Mouse (Mus musculus): ENCODE data around the gene Sycp2l. TPM values are rescaled to one million over a fixed set of nuclear protein-coding genes. Genes with fewer than 3 reads are reported as not detected.

The Sycp2l gene
- polyA plus RNA-seq, 1 experiment from 2014 or later: not detected

GRCm38 (mm10) chr13:41206241-41206640 is 92.1 kb downstream of the Sycp2l start:
- ATAC-seq (ENCODE audit: low FRiP score, low TSS enrichment) (no peak), DNase-seq (no peak)
- no peak overlapping the region for H3K4me2 ChIP-seq (ENCODE audit: low read length)
- no peaks in the 10 kb centered on the region for H3K27me3 ChIP-seq (ENCODE audit: control insufficient read depth, insufficient read depth, low read length)
- no peak overlapping the region for H3K27ac ChIP-seq (replicated peaks; ENCODE audit: low read depth, low read length)
- 91% methylated on average over 5 of the region's 5 CpGs for WGBS
- H3K9me3 ChIP-seq (ENCODE audit: control insufficient read depth, low read length): no peaks in the 10 kb centered on the region
- H3K4me1 ChIP-seq (ENCODE audit: control insufficient read depth, insufficient read depth, low read length): peaks cover 10% of the 10 kb centered on the region; the same call in 1 of the 2 replicates
- no peak overlapping the region for H3K4me3 ChIP-seq (replicated peaks; ENCODE audit: low read depth, low read length)
- no peaks in the 10 kb centered on the region for H3K36me3 ChIP-seq (ENCODE audit: control insufficient read depth, insufficient read depth, low read length)
- H3K9ac ChIP-seq (replicated peaks; ENCODE audit: low read length): no peak overlapping the region

DNA sequence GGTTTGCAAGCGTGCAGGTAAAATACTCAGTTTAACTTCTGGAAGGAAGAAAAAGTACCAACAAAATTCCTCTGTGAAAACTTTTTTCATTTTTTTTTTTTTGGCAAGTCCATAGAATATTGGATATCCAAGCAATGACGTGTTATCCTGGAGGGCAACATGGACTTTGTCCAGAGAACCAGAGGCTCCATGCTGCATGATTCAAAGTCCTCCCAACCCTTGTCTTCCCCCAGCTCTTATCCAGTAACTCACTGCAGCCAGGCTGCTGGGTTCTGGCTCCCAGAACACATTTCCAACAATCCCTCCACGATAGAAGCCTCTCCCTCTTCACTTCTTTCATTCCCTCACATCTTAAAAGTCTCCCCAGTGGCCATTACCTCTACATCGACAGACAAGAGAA is 97.2 kb downstream of the Sycp2l start:
- H3K9me3 ChIP-seq (ENCODE audit: control insufficient read depth, low read length): no peaks in the 10 kb centered on the region
- H3K27ac ChIP-seq (replicated peaks; ENCODE audit: low read depth, low read length): no peak overlapping the region
- no peak overlapping the region for H3K4me2 ChIP-seq (ENCODE audit: low read length)
- 85% methylated on average over 4 of the region's 4 CpGs for WGBS
- no peaks in the 10 kb centered on the region for H3K4me1 ChIP-seq (ENCODE audit: control insufficient read depth, insufficient read depth, low read length)
- no peaks in the 10 kb centered on the region for H3K27me3 ChIP-seq (ENCODE audit: control insufficient read depth, insufficient read depth, low read length)
- H3K4me3 ChIP-seq (replicated peaks; ENCODE audit: low read depth, low read length): no peak overlapping the region
- ATAC-seq (ENCODE audit: low FRiP score, low TSS enrichment) (no peak), DNase-seq (no peak)
- no peaks in the 10 kb centered on the region for H3K36me3 ChIP-seq (ENCODE audit: control insufficient read depth, insufficient read depth, low read length)
- H3K9ac ChIP-seq (replicated peaks; ENCODE audit: low read length): no peak overlapping the region

DNA sequence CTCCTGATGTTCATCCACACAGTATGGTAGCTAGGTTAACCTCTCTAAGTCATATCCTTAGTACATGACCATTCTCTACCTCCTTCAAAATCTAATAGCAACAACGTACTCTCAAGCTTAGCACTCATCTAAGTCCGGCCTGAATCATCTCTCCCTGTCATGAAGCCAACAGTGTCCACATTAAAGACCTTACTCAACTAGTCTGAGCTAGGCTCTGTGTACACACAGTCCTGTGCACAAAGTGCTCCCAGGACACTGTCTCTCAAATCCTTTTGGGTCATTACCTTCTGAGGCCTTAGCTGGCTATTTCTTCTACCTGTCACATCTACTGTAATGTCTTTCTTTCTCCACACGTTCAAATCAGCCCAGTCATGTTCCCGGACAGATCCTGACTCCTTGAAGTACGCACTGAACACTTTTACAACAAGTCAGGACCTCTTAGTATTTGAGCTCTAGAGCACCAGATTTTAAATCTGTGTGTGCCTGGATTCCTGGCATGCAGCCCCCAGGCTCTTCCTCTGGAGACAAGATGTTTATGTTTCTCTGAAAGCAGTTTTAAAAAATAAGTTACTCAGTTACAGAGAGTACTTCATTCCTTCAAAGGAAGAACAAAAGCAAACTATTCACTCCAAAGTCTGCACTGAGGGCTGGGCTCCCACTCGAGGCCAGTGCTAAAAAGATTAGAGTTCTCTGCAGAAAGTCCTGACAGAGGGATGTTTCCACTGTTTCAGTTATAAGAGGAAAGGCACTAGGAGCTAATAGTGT is 98.6 kb downstream of the Sycp2l start:
- H3K9me3 ChIP-seq (ENCODE audit: control insufficient read depth, low read length): no peaks in the 10 kb centered on the region
- ATAC-seq (ENCODE audit: low FRiP score, low TSS enrichment) (no peak), DNase-seq (no peak)
- no peaks in the 10 kb centered on the region for H3K36me3 ChIP-seq (ENCODE audit: control insufficient read depth, insufficient read depth, low read length)
- no peaks in the 10 kb centered on the region for H3K27me3 ChIP-seq (ENCODE audit: control insufficient read depth, insufficient read depth, low read length)
- WGBS: 77% methylated on average over 6 of the region's 6 CpGs
- H3K4me1 ChIP-seq (ENCODE audit: control insufficient read depth, insufficient read depth, low read length): no peaks in the 10 kb centered on the region
- H3K9ac ChIP-seq (replicated peaks; ENCODE audit: low read length): no peak overlapping the region
- H3K4me3 ChIP-seq (replicated peaks; ENCODE audit: low read depth, low read length): no peak overlapping the region
- no peak overlapping the region for H3K4me2 ChIP-seq (ENCODE audit: low read length)
- H3K27ac ChIP-seq (replicated peaks; ENCODE audit: low read depth, low read length): no peak overlapping the region

- no peak for ATAC-seq (ENCODE audit: low FRiP score, low TSS enrichment)
- 90% methylated on average over 6 of the region's 6 CpGs for WGBS
- H3K4me2 ChIP-seq (ENCODE audit: low read length): no peak overlapping the region
Observed at GRCm38 (mm10) chr13:41215669-41216068, 101.6 kb downstream of the Sycp2l start.

GRCm38 (mm10) chr13:41216236-41216635 is 102.1 kb downstream of the Sycp2l start:
- Histone ChIP-seq H3K27ac (replicated peaks; ENCODE audit: low read depth, low read length) (no peak overlapping the region), H3K36me3 (ENCODE audit: control insufficient read depth, insufficient read depth, low read length) (no peaks in the 10 kb centered on the region), H3K4me3 (replicated peaks; ENCODE audit: low read depth, low read length) (no peak overlapping the region), H3K9ac (replicated peaks; ENCODE audit: low read length) (no peak overlapping the region), H3K4me1 (ENCODE audit: control insufficient read depth, insufficient read depth, low read length) (peaks cover 9% of the 10 kb centered on the region), H3K27me3 (ENCODE audit: control insufficient read depth, insufficient read depth, low read length) (no peaks in the 10 kb centered on the region), H3K9me3 (ENCODE audit: control insufficient read depth, low read length) (peaks cover 7% of the 10 kb centered on the region; the same call in 1 of the 2 replicates), H3K4me2 (ENCODE audit: low read length) (no peak overlapping the region)
- ATAC-seq (ENCODE audit: low FRiP score, low TSS enrichment) (no peak), DNase-seq (no peak)
- WGBS: 70% methylated on average over 3 of the region's 3 CpGs

More at GRCm38 (mm10) chr13:41215669-41216068, 101.6 kb downstream of the Sycp2l start:
- no peaks in the 10 kb centered on the region for H3K27me3 ChIP-seq (ENCODE audit: control insufficient read depth, insufficient read depth, low read length)
- no peak overlapping the region for H3K4me3 ChIP-seq (replicated peaks; ENCODE audit: low read depth, low read length)
- H3K4me1 ChIP-seq (ENCODE audit: control insufficient read depth, insufficient read depth, low read length): peaks cover 9% of the 10 kb centered on the region
- H3K36me3 ChIP-seq (ENCODE audit: control insufficient read depth, insufficient read depth, low read length): no peaks in the 10 kb centered on the region
- DNase-seq: no peak
- peaks cover 2% of the 10 kb centered on the region; the same call in 1 of the 2 replicates for H3K9me3 ChIP-seq (ENCODE audit: control insufficient read depth, low read length)
- H3K27ac ChIP-seq (replicated peaks; ENCODE audit: low read depth, low read length): no peak overlapping the region
- no peak overlapping the region for H3K9ac ChIP-seq (replicated peaks; ENCODE audit: low read length)

- peak overlapping the region; percentile 80 for H3K4me3 ChIP-seq (replicated peaks; ENCODE audit: low read depth, low read length)
- H3K36me3 ChIP-seq (ENCODE audit: control insufficient read depth, insufficient read depth, low read length): no peaks in the 10 kb centered on the region
- no peak overlapping the region for H3K27ac ChIP-seq (replicated peaks; ENCODE audit: low read depth, low read length)
- DNase-seq: no peak
- H3K27me3 ChIP-seq (ENCODE audit: control insufficient read depth, insufficient read depth, low read length): no peaks in the 10 kb centered on the region
- ATAC-seq (ENCODE audit: low FRiP score, low TSS enrichment): no peak
- peak overlapping the region; percentile 88; the same call in 1 of the 2 replicates for H3K9ac ChIP-seq (replicated peaks; ENCODE audit: low read length)
- H3K9me3 ChIP-seq (ENCODE audit: control insufficient read depth, low read length): peaks cover 17% of the 10 kb centered on the region; the same call in 1 of the 2 replicates
- peak overlapping the region; percentile 57 for H3K4me2 ChIP-seq (ENCODE audit: low read length)
- H3K4me1 ChIP-seq (ENCODE audit: control insufficient read depth, insufficient read depth, low read length): peaks cover 9% of the 10 kb centered on the region
- WGBS: 28% methylated on average over 1 of the region's 1 CpGs
Observed at GRCm38 (mm10) chr13:41219056-41219455, 104.9 kb downstream of the Sycp2l start.

DNA sequence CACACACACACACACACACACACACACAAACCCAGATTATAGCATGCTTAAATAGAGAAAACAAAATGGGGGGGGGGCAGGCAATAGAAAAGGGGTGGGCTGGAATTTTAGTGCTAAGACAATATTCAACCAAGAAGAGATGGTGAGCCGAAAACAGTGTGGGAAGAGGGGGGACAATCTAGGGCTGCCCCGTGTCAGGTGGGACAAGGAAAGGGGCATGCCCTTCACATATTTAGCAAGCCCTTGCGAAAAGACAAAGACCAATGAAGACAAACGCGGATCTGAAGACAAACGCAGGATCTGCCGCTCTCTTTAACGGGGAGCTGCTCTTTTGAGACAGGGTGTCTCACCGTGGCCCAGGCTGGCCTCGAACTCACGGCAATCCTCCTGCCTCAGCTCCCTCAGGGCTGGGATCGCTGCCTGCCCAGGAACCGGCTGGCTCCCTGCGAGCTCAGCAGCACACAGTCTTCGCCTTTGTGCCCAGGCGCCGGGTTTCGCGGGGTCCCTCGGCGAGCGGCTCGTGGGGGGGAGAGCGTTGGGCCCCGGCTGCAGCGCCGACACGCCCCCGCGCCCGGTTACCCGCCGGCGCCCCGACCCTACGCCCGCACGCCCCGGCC is 105.7 kb downstream of the Sycp2l start:
- Histone ChIP-seq H3K4me3 (replicated peaks; ENCODE audit: low read depth, low read length) (peak overlapping the region; percentile 80), H3K4me2 (ENCODE audit: low read length) (peak overlapping the region; percentile 57), H3K27ac (replicated peaks; ENCODE audit: low read depth, low read length) (peak overlapping the region; percentile 80), H3K9ac (replicated peaks; ENCODE audit: low read length) (peak overlapping the region; percentile 88), H3K4me1 (ENCODE audit: control insufficient read depth, insufficient read depth, low read length) (peaks cover 9% of the 10 kb centered on the region), H3K27me3 (ENCODE audit: control insufficient read depth, insufficient read depth, low read length) (no peaks in the 10 kb centered on the region), H3K9me3 (ENCODE audit: control insufficient read depth, low read length) (peaks cover 17% of the 10 kb centered on the region; the same call in 1 of the 2 replicates), H3K36me3 (ENCODE audit: control insufficient read depth, insufficient read depth, low read length) (no peaks in the 10 kb centered on the region)
- WGBS: 2% methylated on average over 39 of the region's 39 CpGs
- ATAC-seq (ENCODE audit: low FRiP score, low TSS enrichment) (peak; percentile 38), DNase-seq (no peak)

GRCm38 (mm10) chr13:41220304-41220834 is 106.3 kb downstream of the Sycp2l start, which contains the start of gene Elovl2:
Gene Elovl2, minus strand, starts transcription at chr13:41220405.
- 2% methylated on average over 53 of the region's 77 CpGs for WGBS

More at GRCm38 (mm10) chr13:41220304-41220834, 106.3 kb downstream of the Sycp2l start, which contains the start of gene Elovl2:
- DNase-seq (peak; percentile 92), ATAC-seq (ENCODE audit: low FRiP score, low TSS enrichment) (peak; percentile 93)
- Histone ChIP-seq H3K4me1 (ENCODE audit: control insufficient read depth, insufficient read depth, low read length) (peaks cover 9% of the 10 kb centered on the region), H3K36me3 (ENCODE audit: control insufficient read depth, insufficient read depth, low read length) (no peaks in the 10 kb centered on the region), H3K9ac (replicated peaks; ENCODE audit: low read length) (peak within 1 kb of the TSS; percentile 88), H3K27me3 (ENCODE audit: control insufficient read depth, insufficient read depth, low read length) (no peaks in the 10 kb centered on the region), H3K27ac (replicated peaks; ENCODE audit: low read depth, low read length) (peak within 1 kb of the TSS; percentile 80), H3K4me2 (ENCODE audit: low read length) (peak within 1 kb of the TSS; percentile 57), H3K4me3 (replicated peaks; ENCODE audit: low read depth, low read length) (peak within 1 kb of the TSS; percentile 80), H3K9me3 (ENCODE audit: control insufficient read depth, low read length) (peaks cover 17% of the 10 kb centered on the region; the same call in 1 of the 2 replicates)
